14 mouse cellular contexts compared by ENCODE assay signal in the genomic region with DNA sequence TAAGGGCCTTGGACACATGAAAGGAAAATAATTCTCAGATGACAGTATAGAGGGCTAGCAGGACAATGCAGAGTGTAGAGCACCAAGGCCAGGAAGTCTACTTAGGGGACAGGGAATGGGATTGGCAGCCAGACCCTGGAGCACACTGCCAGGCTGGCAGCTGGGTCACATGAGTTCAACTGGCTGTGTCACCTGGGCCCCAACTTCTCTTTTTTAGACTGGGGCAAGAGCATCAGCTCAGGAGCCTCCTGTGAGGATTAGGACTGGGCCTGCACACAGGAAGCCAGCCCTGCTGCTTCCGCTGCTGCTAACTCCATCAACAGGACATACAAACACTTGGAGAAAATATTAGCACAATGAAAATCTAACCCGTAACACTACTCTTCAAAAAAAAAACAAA. TPM values are rescaled to one million over a fixed set of nuclear protein-coding genes. Genes with fewer than 3 reads are reported as not detected.
DNase-seq lines count a peak whose midpoint lies in the region; ATAC-seq and TF ChIP-seq lines count a peak whose summit lies in the region.
"Had no signal": no experiment of that assay in that cellular context is flagged by ENCODE, and none has a peak within 500 bp of the region (broad histone marks: within the 10 kb centered on the region; RNA-seq: fewer than 3 reads in every experiment).

No protein-coding gene starts in this region.

- TF ChIP-seq POLR2A in heart, adult 2 months (IDR thresholded peaks at IDR 0.05; ENCODE audit: insufficient read depth, low read depth, low read length), result no peak

- H3K27ac ChIP-seq in heart, adult 2 months, result peak overlapping the region; percentile 95
- no peak overlapping the region for H3K27ac ChIP-seq in heart, embryonic 10.5 days
- H3K27ac ChIP-seq: intestine, embryonic 15.5 days; limb, embryonic 13.5 days; midbrain, embryonic 12.5 days had no signal

- TF ChIP-seq CTCF in heart, adult 2 months (IDR thresholded peaks at IDR 0.05), result no peak

- no peak for ATAC-seq in megakaryocyte, adult 5-6 weeks (ENCODE audit: poor library complexity, severe bottlenecking)
- ATAC-seq: intestine, embryonic 15.5 days; lung, postnatal 0 days had no signal

- no peak overlapping the region for H3K9ac ChIP-seq in heart, adult 2 months (ENCODE audit: low read depth, low read length)
- H3K9ac ChIP-seq: intestine, embryonic 15.5 days; limb, embryonic 13.5 days; midbrain, embryonic 12.5 days had no signal

- peaks cover 30% of the 10 kb centered on the region for H3K4me1 ChIP-seq in heart, adult 2 months (ENCODE audit: control insufficient read depth, insufficient read depth, low read length)
- H3K4me1 ChIP-seq in heart, embryonic 10.5 days, result peaks cover 20% of the 10 kb centered on the region
- peaks cover 87% of the 10 kb centered on the region for H3K4me1 ChIP-seq in megakaryocyte, embryonic 14.5 days

- H3K36me3 ChIP-seq in heart, adult 2 months (ENCODE audit: control insufficient read depth, insufficient read depth, low read length), result peaks cover 62% of the 10 kb centered on the region
- H3K36me3 ChIP-seq in heart, embryonic 10.5 days, result peaks cover 36% of the 10 kb centered on the region
- peaks cover 65% of the 10 kb centered on the region for H3K36me3 ChIP-seq in megakaryocyte, embryonic 14.5 days (replicated peaks; ENCODE audit: low read length)

- no peaks in the 10 kb centered on the region for H3K27me3 ChIP-seq in heart, adult 2 months (ENCODE audit: control insufficient read depth, insufficient read depth, low read length)
- H3K27me3 ChIP-seq in heart, embryonic 10.5 days (ENCODE audit: insufficient read depth, poor library complexity, severe bottlenecking), result no peaks in the 10 kb centered on the region
- H3K27me3 ChIP-seq in megakaryocyte, embryonic 14.5 days (replicated peaks), result no peaks in the 10 kb centered on the region
- H3K27me3 ChIP-seq: intestine, embryonic 15.5 days; limb, embryonic 13.5 days; midbrain, embryonic 12.5 days had no signal

- H3K79me2 ChIP-seq in heart, adult 2 months (replicated peaks; ENCODE audit: control insufficient read depth, insufficient read depth, low read length), result peaks cover 1% of the 10 kb centered on the region

- 0 out of 2 replicates have a peak, but pooled peaks have one; percentile 44 for TF ChIP-seq EP300 in heart, adult 2 months (IDR thresholded peaks at IDR 0.05; ENCODE audit: insufficient read depth, low read depth, low read length)

- peak; percentile 60 to 64 for DNase-seq in heart, adult 2 months
- DNase-seq in heart, embryonic 10.5 days (ENCODE audit: low spot score), result no peak
- peak; percentile 46 for DNase-seq in heart, adult 8-10 months (ENCODE audit: low spot score)
- DNase-seq in kidney, postnatal 14 days, result peak; percentile 12
- no peak for DNase-seq in urinary bladder, postnatal 4 days (ENCODE audit: low spot score in 2 of 2)
- DNase-seq: cerebellum, adult 9-10 months; embryo, embryonic 11 days; layer of hippocampus, postnatal 36 days had no signal

- H3K9me3 ChIP-seq in heart, embryonic 10.5 days, result no peaks in the 10 kb centered on the region
- H3K9me3 ChIP-seq in megakaryocyte, embryonic 14.5 days, result no peaks in the 10 kb centered on the region
- H3K9me3 ChIP-seq: intestine, embryonic 15.5 days; limb, embryonic 13.5 days; midbrain, embryonic 12.5 days had no signal

- no peak overlapping the region for H3K4me3 ChIP-seq in heart, adult 2 months
- no peak overlapping the region for H3K4me3 ChIP-seq in heart, embryonic 10.5 days
- H3K4me3 ChIP-seq in megakaryocyte, embryonic 14.5 days (replicated peaks), result peak overlapping the region; percentile 76
- H3K4me3 ChIP-seq: intestine, embryonic 15.5 days; limb, embryonic 13.5 days; midbrain, embryonic 12.5 days had no signal

- 37% methylated on average over 2 of the region's 2 CpGs for WGBS in heart, adult 2 months
- 67% methylated on average over 2 of the region's 2 CpGs for WGBS in heart, embryonic 10.5 days

- intact Hi-C loops in heart, adult 2 months (cut with DNase I), result loop anchor here (10.0 kb wide), 2 partner anchors 256 to 1674 kb away; a partner anchor contains a TSS

RNA-seq across cellular contexts. Expression of a gene that starts 4.0 kb away (rescaled TPM):
- total RNA-seq in heart, adult 2 months (2021), result 10 to 100 TPM; 11.5 to 15.1 TPM
- polyA plus RNA-seq in heart, adult 2 months (2012; rRNA removed), result 6.6 and 11.0 TPM in 2 replicates
- 9.1 and 9.5 TPM in 2 replicates for polyA plus RNA-seq in heart, embryonic 10.5 days (2016; fragmentation: Nextera tagmentation; extraction: Ambion mirVana)
- 3.7 TPM in 1 of 2 replicates, not detected in the other for polyA plus RNA-seq in megakaryocyte, embryonic 14.5 days (2012; ENCODE audit: insufficient read depth, low replicate concordance)
- total RNA-seq in megakaryocyte, adult 5-6 weeks (2015), result 19.6 and 23.7 TPM in 2 replicates
- 15.9 and 23.5 TPM in 2 replicates for total RNA-seq in megakaryocyte, adult 5-6 weeks (2017)
- total RNA-seq in heart, adult 8-10 months (2022), result 10 to 100 TPM; 14.9 to 16.4 (median 15.7) TPM

RNA-seq across cellular contexts. Expression of a gene that starts 42.1 kb away (rescaled TPM):
- total RNA-seq in heart, adult 2 months (2021), result not detected
- polyA plus RNA-seq in heart, adult 2 months (2012; rRNA removed), result 0.14 and 0.20 TPM in 2 replicates
- polyA plus RNA-seq in heart, embryonic 10.5 days (2016; fragmentation: Nextera tagmentation; extraction: Ambion mirVana), result 0.09 and 0.51 TPM in 2 replicates
- 1.5 and 2.7 TPM in 2 replicates for polyA plus RNA-seq in megakaryocyte, embryonic 14.5 days (2012; ENCODE audit: insufficient read depth, low replicate concordance)
- 9.6 and 9.9 TPM in 2 replicates for total RNA-seq in megakaryocyte, adult 5-6 weeks (2015)
- total RNA-seq in megakaryocyte, adult 5-6 weeks (2017), result 6.5 and 8.7 TPM in 2 replicates
- not detected for total RNA-seq in heart, adult 8-10 months (2022)

Comparison
In these comparisons a context has a peak if more than half of its experiments do, and no peak if none do; other contexts are left out.
1. DNase-seq: peak in heart, adult 2 months (2 of 2), heart, adult 8-10 months (single experiment) and kidney, postnatal 14 days (single experiment); none in heart, embryonic 10.5 days (single experiment) and urinary bladder, postnatal 4 days (0 of 2).
2. RNA of a gene that starts 42.1 kb away (total RNA-seq): 6.5 to 9.9 TPM in megakaryocyte, adult 5-6 weeks; not detected in heart, adult 2 months and not detected in heart, adult 8-10 months; every median in the first group is over 4 times any median in the second.